In the genomic region with DNA sequence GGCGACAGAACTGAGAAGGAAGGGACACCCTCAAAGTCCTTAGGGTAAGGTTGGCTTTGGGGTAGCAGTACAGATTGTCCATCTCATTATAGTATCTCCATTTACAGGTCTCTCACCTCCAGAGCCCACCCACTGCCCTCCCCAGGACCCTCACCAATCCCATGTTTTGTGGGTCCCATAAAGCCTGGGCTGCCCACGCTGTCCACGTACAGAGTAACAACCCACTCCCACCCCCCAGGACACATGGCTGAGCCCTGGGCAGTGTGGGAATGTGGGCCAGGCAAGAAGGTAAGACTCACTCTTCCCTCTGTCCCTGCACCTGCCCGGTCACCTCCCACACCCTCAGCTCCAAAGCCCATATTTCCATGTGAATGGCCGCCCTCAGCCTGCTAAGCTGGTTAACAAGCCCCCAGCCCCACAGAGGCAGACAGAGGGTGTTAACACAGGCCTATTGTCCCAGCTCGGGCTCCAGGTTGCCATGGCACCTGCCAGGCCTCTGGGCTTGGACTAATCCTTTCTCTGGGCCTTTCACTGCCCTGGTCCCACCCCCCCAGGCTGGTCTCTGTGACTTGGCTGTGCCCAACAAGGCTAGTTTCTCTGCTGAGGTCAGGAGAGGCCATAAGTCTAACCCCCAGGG, we compare ENCODE assay signal across 13 mouse cellular contexts. TPM values are rescaled to one million over a fixed set of nuclear protein-coding genes. Genes with fewer than 3 reads are reported as not detected.
DNase-seq lines count a peak whose midpoint lies in the region; ATAC-seq and TF ChIP-seq lines count a peak whose summit lies in the region.
"Had no signal": no experiment of that assay in that cellular context is flagged by ENCODE, and none has a peak within 500 bp of the region (broad histone marks: within the 10 kb centered on the region; RNA-seq: fewer than 3 reads in every experiment).

No protein-coding gene starts in this region.

- no peaks in the 10 kb centered on the region for H3K36me3 ChIP-seq in lung, embryonic 14.5 days (ENCODE audit: insufficient read depth)
- no peaks in the 10 kb centered on the region for H3K36me3 ChIP-seq in forebrain, embryonic 13.5 days (ENCODE audit: poor library complexity, severe bottlenecking)
- no peaks in the 10 kb centered on the region for H3K36me3 ChIP-seq in limb, embryonic 13.5 days
- H3K36me3 ChIP-seq: heart, embryonic 13.5 days had no signal

- peaks cover 6% of the 10 kb centered on the region; the same call in 1 of the 2 replicates for H3K4me1 ChIP-seq in lung, embryonic 14.5 days (ENCODE audit: insufficient read depth)
- H3K4me1 ChIP-seq in forebrain, embryonic 13.5 days: peaks cover 62% of the 10 kb centered on the region
- peaks cover 48% of the 10 kb centered on the region for H3K4me1 ChIP-seq in limb, embryonic 13.5 days

- WGBS in lung, embryonic 14.5 days: 43% methylated on average over 6 of the region's 6 CpGs
- whole genome bisulfite sequencing in forebrain, embryonic 13.5 days: 3% methylated on average over 6 of the region's 6 CpGs
- WGBS in limb, embryonic 13.5 days: 22% methylated on average over 6 of the region's 6 CpGs

- H3K4me2 ChIP-seq in lung, embryonic 14.5 days: no peak overlapping the region
- H3K4me2 ChIP-seq in forebrain, embryonic 13.5 days: peak overlapping the region; percentile 19; the same call in 1 of the 2 replicates
- peak overlapping the region; percentile 11; the same call in 1 of the 2 replicates for H3K4me2 ChIP-seq in limb, embryonic 13.5 days (replicated peaks)
- H3K4me2 ChIP-seq: heart, embryonic 13.5 days had no signal

- ATAC-seq in lung, embryonic 14.5 days (ENCODE audit: insufficient read depth): peak; percentile 25; the same call in 1 of the 2 replicates
- peak; percentile 85 for ATAC-seq in forebrain, embryonic 13.5 days
- ATAC-seq in limb, embryonic 13.5 days (ENCODE audit: low FRiP score, low read depth): no peak

- H3K27me3 ChIP-seq in lung, embryonic 14.5 days (ENCODE audit: insufficient read depth, low read length): no peaks in the 10 kb centered on the region
- H3K27me3 ChIP-seq in forebrain, embryonic 13.5 days: no peaks in the 10 kb centered on the region
- H3K27me3 ChIP-seq in limb, embryonic 13.5 days: no peaks in the 10 kb centered on the region

- H3K4me3 ChIP-seq in lung, embryonic 14.5 days (ENCODE audit: low read depth, low read length): no peak overlapping the region
- no peak overlapping the region for H3K4me3 ChIP-seq in forebrain, embryonic 13.5 days
- no peak overlapping the region for H3K4me3 ChIP-seq in limb, embryonic 13.5 days
- H3K4me3 ChIP-seq: heart, embryonic 13.5 days had no signal

- H3K27ac ChIP-seq in lung, embryonic 14.5 days (ENCODE audit: low read depth): no peak overlapping the region
- peak overlapping the region; percentile 85 for H3K27ac ChIP-seq in forebrain, embryonic 13.5 days
- peak overlapping the region; percentile 67 for H3K27ac ChIP-seq in limb, embryonic 13.5 days
- H3K27ac ChIP-seq: heart, embryonic 13.5 days; liver, embryonic 14.5 days had no signal

- peak; percentile 22 for DNase-seq in lung, embryonic 14.5 days
- no peak for DNase-seq in lung, adult 18-20 months
- DNase-seq in retina, embryonic 14.5 days (ENCODE audit: low spot score): peak; percentile 76
- no peak for DNase-seq in gastrocnemius, postnatal 4 days (ENCODE audit: low spot score in 2 of 2)
- no peak for DNase-seq in yolk sac, embryonic 10.5 days (ENCODE audit: low spot score)
- DNase-seq in thymus, postnatal 0 days (ENCODE audit: low spot score): no peak
- DNase-seq: thymus, adult 18-20 months had no signal

- no peak overlapping the region for H3K9ac ChIP-seq in lung, embryonic 14.5 days
- H3K9ac ChIP-seq in forebrain, embryonic 13.5 days: 0 out of 2 replicates have a peak overlapping the region, but pooled peaks have one; percentile 27
- peak overlapping the region; percentile 19; the same call in 1 of the 2 replicates for H3K9ac ChIP-seq in limb, embryonic 13.5 days
- H3K9ac ChIP-seq: heart, embryonic 13.5 days; liver, embryonic 14.5 days had no signal

- TF ChIP-seq CTCF in lung, embryonic 14.5 days (IDR thresholded peaks at IDR 0.05; ENCODE audit: low read depth): no peak

- no peaks in the 10 kb centered on the region for H3K9me3 ChIP-seq in lung, embryonic 14.5 days (ENCODE audit: low read depth, low read length)
- H3K9me3 ChIP-seq in forebrain, embryonic 13.5 days (replicated peaks): no peaks in the 10 kb centered on the region
- no peaks in the 10 kb centered on the region for H3K9me3 ChIP-seq in limb, embryonic 13.5 days
- H3K9me3 ChIP-seq: heart, embryonic 13.5 days had no signal

RNA-seq across cellular contexts. Expression of gene Grifin, which starts 19.0 kb away (rescaled TPM):
- polyA plus RNA-seq in lung, embryonic 14.5 days (2014; fragmentation: Nextera tagmentation; extraction: Ambion mirVana): not detected in 2 replicates
- polyA plus RNA-seq in forebrain, embryonic 13.5 days (2015; fragmentation: Nextera tagmentation; extraction: Ambion mirVana): 0.49 TPM in 1 of 2 replicates, not detected in the other
- not detected in 2 replicates for polyA plus RNA-seq in limb, embryonic 13.5 days (2015; fragmentation: Nextera tagmentation; extraction: Ambion mirVana)
- not detected for total RNA-seq in gastrocnemius, postnatal 4 days (2021)
- 13.1 and 21.2 TPM in 2 replicates for polyA plus RNA-seq in thymus, postnatal 0 days (2015; fragmentation: Nextera tagmentation; extraction: Ambion mirVana)
- total RNA-seq: monocyte, adult 5-6 weeks had no signal
- polyA plus RNA-seq: heart, embryonic 13.5 days; large intestine, adult 2 months had no signal

RNA-seq across cellular contexts. Expression of gene Lfng, which starts 23.3 kb away (rescaled TPM):
- 20.5 and 22.0 TPM in 2 replicates for polyA plus RNA-seq in lung, embryonic 14.5 days (2014; fragmentation: Nextera tagmentation; extraction: Ambion mirVana)
- polyA plus RNA-seq in forebrain, embryonic 13.5 days (2015; fragmentation: Nextera tagmentation; extraction: Ambion mirVana): 28.8 and 31.8 TPM in 2 replicates
- polyA plus RNA-seq in limb, embryonic 13.5 days (2015; fragmentation: Nextera tagmentation; extraction: Ambion mirVana): 13.4 and 13.5 TPM in 2 replicates
- 10 to 100 TPM; 11.4 to 13.8 TPM for total RNA-seq in gastrocnemius, postnatal 4 days (2021)
- polyA plus RNA-seq in thymus, postnatal 0 days (2015; fragmentation: Nextera tagmentation; extraction: Ambion mirVana): 13.2 and 13.3 TPM in 2 replicates

Comparison
In these comparisons a context has a peak if more than half of its experiments do, and no peak if none do; other contexts are left out.
1. DNase-seq: peak in lung, embryonic 14.5 days (single experiment) and retina, embryonic 14.5 days (single experiment); none in lung, adult 18-20 months (0 of 2), gastrocnemius, postnatal 4 days (0 of 2), yolk sac, embryonic 10.5 days (single experiment) and thymus, postnatal 0 days (single experiment).